Mouse (Mus musculus) gastrocnemius, adult 18-20 months (tissue): ENCODE data around the gene Kcnmb1. TPM values are rescaled to one million over a fixed set of nuclear protein-coding genes. Genes with fewer than 3 reads are reported as not detected.
A peak's percentile ranks its signal among the peaks of the same experiment; 100 is the strongest.

Source experiments
- DNase-seq: peaks from one replicate; pipeline ENCODE4 v3.0.0; 2021; ENCODE audit warnings: low spot score
- total RNA-seq, 2 experiments: library from RNA; stranded (reverse); gene quantifications; 2 replicates each; pipeline ENCODE4 v1.2.3; 2021

Gene Kcnmb1
- total RNA-seq, 2 experiments from 2014 or later: 0.26 to 0.27 TPM

DNA sequence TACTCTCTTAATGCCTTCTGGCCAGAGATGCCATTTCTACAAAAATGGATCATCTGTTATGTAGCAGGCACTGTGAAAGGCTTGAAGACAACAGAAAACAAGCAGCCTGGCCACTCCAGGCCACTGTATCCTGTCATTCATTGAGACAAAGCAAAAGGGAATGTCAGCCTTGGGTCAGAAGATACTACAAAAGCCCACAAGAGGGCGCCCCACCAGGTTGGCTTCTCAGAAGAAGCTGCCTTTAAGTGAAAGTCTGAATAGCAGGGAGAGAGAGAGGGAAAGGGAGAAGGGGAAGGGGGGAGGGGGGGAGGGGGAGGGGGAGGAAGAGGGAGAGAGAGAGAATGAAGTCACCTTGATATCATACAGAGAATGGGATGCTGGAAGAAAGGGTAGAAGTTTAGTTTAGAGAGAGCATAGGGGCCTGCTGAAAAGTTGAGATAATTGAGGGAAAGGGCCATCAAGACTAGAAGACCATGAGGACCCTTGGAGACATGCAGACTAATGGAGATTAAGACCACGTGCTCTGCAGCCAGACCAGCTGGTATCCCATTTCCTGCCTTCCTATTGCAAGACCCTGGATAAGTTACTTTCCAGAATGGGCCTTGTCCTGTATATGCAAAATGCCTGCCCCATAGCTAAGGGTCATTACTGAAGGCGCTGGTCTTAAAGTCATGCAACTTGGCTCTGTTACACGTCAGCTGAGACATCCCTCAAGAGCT is 18.6 kb upstream of the Kcnmb1 start:
- DNase-seq: no peak

DNA sequence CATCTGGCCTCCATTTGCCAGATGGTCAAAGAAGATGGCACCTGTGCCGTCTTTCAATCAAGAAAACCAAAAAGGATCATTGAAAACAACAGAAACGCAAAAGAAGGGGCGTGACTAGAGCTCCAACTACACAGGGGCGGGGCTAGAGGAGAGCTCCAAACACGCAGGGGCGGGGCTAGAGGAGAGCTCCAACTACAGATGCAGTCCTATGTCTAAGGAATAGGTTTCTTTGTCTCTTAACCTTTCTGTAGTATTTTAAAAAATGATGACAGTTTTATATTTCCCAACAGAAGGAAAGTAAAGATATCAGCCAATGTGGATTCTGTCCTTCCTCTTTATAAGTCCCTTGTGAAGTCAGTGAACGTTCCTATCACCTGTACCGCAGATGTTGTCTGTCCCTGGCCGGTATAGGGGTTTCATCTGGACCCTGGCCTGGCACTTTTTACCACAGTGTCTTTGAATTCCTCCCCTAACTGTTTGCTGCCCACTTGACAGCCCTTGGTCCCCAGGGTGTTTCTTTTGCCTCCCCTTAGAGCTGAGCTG is 18.0 kb upstream of the Kcnmb1 start:
- no peak for DNase-seq

DNA sequence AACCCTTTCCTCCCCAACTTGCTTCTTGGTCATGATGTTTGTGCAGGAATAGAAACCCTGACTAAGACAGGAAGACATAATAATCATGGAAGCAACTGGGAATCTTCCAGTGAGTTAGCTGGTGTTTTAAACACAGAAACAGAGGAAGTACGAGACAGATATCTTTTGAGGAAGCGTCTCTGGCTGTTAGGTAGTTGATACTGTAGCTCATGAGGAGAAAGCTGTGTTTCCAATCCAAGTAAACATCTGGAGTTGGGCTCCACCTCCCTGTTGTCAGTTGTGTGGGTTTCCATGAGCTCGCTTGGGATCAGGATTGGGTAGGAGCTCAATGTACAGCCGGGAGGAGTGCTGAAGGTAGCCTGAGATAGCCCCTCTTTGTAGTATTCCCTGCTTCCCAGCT is 16.3 kb upstream of the Kcnmb1 start:
- no peak for DNase-seq

DNA sequence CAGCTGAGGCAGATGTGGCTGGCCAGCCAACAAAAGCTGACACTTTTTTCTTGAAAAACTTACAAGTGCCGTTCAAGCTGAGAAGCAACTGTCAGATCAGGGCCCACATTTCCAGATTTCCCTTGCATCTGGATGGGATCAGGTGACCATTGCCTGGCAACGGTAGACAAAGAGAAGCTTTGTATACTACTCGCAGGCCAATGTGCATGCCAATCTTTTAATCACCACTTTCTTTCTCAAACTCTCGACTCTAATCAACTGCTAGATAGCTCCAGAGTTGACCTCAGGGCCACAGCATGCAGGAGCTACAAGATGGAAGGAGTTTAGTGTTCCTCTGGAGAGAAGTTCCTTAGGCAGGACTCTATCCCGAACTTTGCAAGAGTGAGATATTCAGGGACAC is 11.7 kb upstream of the Kcnmb1 start:
- DNase-seq: no peak

DNA sequence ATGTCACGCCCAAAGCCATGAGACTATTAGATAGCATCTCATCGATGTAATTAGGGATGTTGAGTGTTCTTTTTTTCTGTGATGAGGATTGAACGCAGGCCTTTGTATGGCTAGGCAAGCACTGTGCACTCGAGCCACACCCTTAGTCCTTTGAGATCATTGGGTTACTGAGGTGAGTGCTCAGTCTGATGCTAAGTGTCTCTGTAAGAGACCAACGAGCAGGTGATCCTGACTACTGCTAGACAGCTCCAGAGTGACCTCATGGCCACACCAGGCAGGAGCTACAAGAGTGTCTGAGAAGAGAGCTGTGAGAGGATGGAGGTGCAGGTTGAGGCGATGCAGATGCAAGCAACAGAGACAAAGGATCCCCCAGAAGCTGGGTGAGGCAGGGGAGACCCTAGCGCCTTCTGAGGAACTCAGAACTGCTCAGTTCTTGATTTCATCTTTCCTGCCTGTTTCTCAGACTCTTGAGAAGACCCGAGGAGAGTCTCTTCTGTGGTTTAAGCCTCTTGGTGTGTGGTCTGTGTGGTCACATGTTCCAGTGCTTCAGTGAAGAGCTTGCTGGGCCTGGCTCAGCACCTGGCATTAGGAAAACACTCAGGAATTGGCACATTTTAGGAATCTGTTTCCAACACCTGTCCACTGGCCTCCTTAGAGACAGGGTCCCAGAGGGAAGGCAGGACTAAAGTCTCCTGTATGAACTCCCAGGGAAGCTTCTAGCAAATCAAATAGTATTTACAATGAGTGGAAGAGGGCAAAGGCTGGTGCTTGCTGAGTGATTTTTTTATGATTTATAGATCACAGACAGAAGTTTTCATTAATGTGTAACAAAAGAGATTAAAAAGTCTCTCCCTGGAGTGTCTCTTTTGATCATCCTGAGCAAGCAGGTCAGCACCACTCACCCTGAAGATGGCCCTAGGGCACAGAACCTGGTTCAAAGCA is 10.9 kb upstream of the Kcnmb1 start:
- no peak for DNase-seq

DNA sequence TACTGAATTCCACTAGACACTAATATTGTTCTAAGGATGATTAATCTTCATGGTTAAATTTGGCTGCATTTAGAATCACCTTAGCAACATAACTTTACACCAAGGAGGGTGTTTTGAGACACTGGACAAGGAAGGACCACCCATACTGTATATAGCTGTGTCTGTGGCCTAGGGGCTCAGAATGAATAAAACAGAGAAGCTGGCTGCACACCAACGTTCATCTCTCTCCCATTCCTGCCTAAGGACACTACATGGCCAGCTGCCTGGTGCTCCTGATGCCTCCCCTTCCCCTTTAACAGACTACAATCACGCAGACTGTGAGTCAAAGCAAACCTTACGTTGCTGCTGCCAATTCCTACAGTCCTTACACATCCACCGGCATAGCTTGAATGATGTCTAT is 6.8 kb upstream of the Kcnmb1 start:
- no peak for DNase-seq

DNA sequence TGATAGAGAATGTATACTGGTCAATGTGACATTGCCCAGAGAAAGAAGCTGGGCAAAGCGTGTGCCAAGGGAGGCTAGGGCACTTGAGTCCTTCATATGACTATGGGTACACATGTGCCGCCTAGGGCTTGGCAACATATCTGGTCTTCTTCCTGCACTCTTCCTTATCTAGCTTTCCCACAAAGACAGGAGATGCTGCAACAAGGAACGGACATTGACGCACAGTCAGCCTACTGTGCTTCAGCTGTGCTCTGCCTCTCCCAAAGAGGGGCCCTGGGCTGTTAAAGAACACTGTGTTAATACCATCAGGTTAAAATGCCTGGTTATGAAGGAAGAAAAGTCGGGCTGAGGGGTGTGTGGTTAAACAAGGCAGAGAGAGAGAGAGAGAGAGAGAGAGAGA is 6.2 kb upstream of the Kcnmb1 start:
- no peak for DNase-seq

DNA sequence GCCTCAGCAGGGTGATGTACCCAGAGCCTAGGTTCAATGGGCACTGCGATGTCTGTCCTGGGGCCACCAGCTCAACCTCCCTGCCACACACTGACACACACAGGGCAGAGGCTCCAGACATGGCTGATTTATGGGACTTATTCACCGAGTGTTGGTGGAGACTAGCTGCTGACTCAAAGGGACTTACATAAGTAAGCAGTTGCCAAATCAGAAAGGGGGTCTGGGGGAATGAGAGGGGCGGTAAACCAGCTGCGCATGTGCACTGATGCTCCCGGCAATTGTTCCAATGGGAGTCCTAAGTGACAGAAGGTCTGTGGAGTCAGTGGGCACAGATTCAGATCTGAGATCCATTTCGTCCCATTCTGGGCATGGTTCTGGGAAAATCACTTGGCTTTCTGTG is 5.2 kb upstream of the Kcnmb1 start:
- no peak for DNase-seq

DNA sequence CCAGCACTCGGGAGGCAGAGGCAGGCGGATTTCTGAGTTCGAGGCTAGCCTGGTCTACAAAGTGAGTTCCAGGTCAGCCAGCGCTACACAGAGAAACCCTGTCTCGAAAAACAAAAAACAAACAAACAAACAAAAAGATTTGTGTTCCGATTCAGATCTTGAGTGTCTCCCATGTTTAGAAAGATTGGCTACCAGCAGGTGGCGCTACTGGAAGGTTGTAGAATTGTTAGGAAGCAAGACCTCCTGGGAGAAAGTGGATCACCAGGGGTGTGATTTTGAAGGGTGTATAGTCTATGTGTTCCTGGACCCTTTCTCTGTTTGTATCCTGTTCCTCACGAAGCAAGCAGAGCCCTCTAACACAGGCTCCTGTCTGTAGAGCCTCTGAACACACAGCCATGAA is 4.1 kb upstream of the Kcnmb1 start:
- DNase-seq: peak; percentile 34

DNA sequence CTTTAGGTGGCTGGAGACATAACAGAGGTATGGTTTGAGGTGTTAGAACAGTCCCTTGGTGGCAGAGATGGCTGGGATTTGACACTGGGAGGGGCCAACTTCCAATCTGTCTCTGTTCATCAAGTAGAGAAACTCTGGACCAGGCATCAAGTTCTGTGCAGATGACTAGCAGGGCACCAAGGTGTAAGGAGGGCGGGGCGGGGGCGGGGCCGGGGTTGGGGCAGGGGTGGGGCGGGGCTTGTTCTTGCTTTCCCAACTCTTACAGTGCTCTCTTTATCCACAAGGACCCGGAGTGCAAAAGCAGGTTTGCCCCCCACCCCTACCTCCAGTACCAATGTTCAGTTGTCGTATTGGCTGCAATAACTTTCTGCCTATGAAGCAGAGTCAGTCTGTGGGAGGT is 635 bp upstream of the Kcnmb1 start:
- DNase-seq: no peak

DNA sequence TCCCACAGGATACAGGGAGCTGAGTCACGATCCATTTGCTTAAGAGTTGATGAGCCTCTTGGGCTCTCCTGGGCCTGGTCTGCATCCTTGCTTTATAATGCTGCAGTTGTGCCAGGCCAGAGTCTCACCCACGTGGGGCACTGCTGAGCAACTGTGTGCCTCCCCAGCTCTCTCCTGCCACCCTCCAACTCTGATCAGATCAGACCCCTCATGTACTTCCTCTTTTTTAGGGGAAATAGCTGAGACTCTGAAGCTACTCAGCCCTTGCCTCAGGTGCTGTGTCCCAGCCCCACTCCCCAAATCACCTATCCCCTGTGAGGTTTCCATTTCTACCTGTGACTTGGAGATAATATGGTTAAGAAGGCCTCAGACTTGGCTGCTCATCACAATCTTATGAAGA is 2.6 kb downstream of the Kcnmb1 start:
- DNase-seq: no peak

DNA sequence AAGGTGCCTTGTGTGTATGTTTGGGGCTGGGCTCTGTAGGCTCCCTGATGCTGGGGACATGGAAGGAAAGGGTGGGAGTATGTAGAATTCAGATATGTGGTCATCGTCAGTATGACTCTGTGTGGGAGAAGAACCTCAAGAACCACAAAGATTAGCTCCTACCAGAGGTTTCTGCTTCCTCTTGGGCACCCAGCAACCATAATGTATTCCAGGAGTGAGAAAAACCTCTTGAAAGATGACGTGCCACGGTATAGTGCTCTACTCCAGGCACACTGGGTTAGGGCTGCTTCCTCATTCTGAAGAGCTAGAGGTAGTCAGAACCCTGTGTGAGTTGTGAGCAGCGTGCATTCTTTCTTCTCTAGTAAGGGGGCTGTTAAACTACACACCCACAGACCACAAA is 4.9 kb downstream of the Kcnmb1 start:
- DNase-seq: no peak

DNA sequence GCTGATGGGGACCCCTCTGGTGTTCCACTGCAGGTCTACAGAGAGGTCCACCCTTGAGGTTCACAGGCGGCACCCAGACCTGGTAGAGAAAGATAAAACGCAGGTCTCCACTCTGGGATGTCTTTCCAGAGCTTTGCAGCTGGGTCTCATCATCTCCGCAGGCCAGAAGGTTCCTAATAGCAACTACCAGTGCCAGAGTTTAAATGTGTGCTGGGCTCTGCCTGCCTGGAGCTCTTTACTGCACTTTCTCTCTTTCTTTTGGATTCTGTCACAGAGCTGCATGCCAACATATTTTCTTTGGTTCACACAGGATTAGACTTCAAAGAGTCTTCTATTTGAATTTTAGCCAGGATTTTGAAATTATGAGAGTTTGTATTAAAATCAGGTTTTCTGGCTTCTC is 6.4 kb downstream of the Kcnmb1 start:
- DNase-seq: peak; percentile 5

DNA sequence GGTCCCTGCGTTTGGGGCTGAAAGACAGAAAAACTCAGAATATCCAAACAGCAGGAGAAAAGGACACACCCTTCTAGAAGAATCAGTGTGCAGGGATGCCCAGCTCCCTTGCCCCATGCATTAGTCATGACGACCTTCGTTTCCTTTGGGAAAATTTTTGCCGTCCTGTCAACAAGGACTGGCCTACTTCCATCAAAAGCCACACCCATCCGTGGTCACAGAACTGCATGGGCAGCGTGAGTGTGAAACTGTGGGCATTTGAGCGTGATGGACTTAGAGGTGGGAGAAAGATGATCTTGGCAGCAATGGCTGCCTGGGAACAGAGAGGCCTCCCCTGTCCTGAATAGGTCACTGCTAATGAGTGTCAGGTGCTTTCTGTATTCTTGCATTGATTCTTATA is 9.3 kb downstream of the Kcnmb1 start:
- DNase-seq: no peak

DNA sequence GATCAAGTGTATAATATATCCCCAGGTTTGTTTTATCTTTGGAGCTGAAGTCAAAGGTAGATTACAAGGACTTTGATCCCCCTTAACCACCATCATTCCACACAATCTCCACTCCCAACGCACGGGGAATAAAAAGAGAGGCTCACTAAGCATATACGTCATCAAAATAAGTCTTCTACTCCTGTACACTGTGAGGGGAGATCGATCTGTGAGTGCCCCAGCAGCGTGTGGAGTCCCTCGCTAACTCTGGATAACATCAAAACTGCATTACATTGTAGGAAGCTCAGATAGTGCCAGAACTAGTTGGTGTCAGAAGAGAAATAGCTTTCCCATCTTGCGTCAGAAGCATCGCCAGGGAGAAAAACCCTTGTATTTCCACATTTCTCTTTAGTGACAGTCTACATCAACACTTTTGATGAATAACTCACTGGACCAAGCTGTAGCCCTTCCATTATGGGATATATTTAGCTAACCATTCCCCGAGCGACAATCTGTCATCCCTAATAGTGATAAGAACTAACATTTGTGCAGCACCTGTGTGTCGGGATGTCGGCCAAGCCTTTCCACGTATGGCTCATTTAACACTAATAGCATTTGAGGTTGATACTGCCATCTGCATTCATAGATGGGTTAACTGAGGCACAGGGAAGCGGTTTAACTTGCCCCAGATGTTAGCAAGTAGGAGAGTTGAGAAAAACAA is 11.7 kb downstream of the Kcnmb1 start:
- DNase-seq: no peak

DNA sequence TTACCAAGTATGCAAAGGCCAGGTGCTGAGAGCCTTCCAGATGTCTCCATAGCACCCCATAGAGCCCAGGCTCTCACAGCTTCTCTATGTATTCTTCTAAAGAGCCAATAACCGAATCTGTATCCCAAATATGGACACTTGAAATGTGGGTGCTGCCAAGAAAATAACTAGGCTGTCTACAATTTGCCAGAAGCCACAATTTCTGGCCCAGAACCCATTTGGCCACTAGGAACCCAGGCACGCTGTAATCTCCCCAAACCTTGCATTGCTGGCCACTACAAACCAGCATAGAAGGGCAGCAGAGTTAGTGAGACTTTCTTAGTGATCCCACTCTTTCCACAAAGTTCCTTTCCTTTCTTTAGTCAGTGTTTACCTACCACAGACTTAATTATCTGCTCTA is 12.3 kb downstream of the Kcnmb1 start:
- DNase-seq: no peak

DNA sequence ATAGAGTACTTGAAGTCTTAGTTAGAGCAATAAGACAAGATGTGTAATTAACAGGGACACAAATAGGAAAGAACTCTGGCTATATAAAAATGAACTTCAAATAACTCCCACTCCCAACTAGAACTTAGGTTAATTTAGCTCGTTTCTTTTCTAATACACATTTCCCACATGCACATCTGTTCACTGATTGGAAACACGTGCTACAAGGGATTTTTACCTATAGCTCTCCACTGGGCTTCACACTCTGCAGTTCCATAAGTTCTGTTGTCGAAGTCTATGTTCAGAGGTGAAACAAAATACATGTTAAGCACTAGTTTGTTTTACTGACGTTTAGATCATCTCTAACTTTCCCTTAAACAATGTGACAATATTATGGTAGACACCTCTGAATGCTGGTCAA is 17.3 kb downstream of the Kcnmb1 start:
- no peak for DNase-seq

DNA sequence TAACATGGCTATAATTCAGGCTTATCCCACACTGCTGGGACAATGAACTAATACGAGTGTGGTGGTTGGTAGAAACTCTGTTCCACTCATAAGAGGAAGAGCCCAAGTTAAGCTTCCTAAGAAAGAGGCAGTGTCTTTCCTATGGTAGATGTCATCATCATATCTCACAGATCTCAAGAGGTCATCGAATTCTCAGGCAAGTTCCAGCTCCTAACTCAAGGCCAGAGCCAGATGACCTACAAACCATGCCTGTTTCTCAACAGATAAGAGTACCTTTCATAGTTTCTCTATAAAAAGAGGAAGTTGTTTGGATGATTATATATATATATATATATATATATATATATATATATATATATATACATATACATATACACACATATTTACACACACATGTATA is 23.7 kb downstream of the Kcnmb1 start:
- no peak for DNase-seq

DNA sequence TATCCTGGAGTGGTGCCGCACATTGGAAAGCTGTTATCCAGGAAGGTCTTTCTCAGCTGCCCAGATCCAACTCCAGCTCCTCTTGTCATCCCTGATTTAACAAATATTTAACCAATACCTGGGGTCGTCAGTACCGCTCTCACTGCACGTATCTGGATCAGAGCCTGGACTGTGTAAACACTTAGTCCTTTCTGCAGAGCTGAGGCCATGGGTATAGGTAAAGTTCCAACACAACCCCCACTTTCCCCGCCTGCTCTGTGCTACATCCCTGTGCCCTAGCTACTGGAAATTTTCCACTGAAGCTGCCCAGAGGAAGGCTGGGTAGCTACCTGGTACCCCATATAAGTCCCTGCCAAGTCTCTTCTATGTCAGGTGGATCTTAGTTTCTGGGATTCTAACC is 27.2 kb downstream of the Kcnmb1 start:
- DNase-seq: no peak

DNA sequence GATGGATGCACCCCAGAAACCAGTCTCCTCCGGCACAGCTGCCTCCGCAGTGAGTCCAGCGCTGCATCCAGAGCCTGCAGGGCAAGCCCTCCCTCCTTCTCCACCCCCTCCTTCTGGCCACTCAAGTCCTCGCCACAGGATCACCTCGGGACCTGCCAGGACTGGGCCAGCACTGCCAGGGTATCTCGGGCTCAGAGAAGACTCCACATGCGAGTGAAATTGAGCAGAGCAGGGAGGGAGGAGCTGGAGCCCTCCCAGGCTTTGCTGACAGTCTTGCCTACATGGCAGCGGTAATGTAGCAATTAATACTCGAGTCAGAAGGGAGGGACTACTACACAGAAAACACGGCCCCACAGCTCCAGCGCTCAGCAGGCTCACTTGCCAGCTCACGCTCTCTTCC is 30.1 kb downstream of the Kcnmb1 start, which contains the start of gene Kcnip1:
Kcnip1 (minus strand) TSS at position 215 of the 400 bp plus-strand sequence.
- DNase-seq: peak; percentile 75

DNA sequence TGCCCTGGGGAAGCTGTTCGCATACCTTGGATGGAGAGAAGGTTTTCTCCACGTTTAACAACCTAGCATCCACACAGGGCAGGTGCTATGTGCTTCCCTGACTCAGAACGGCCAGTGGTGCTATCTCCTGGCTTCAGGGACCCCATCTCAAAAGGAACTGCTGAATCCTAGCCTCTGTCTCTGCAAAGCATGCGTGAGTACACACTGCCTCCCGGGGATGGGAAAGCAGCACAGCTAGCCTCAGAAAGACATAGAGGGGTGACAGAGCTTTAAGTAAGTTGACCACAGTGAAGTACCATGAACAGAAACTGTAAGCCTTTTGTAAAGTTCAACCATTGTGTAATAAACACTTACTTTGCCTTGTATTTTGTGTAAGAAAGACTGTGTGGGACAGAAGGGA is 30.7 kb downstream of the Kcnmb1 start:
- no peak for DNase-seq

DNA sequence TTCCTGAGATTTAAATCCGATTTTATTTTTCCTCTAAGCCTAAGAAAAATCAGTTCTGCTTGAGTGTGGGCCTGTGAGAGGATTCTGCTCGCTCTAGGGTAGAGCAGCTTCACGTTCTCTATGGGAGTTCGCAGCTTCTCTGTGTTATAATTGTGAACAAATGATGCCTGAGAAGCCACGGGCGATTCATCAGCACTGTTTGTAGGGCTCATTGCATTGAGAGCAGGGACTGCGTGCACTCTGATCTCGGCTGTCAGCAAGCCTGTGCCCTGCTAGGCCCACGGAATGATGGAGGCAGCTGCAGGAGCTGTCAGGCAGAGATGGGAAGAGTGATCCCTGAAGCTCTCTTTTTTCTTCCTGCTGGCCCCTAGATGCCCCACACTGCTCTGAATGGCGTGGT is 35.4 kb downstream of the Kcnmb1 start:
- DNase-seq: no peak
